Mouse (Mus musculus) hindbrain, embryonic 13.5 days (tissue): Measurements from ENCODE around the gene Necap1. TPM values are rescaled to one million over a fixed set of nuclear protein-coding genes. Genes with fewer than 3 reads are reported as not detected.

ENCODE experiments used
- ATAC-seq: fragments of 200-750 bp; cut with Nextera tagmentation; 2 replicates; pipeline ENCODE4 v1.8.0; 2017; ENCODE audit warnings: moderate TSS enrichment; ENCODE audit not compliant: low FRiP score
- H3K27ac ChIP-seq: fragments of 300-500 bp; sonication (generic); 2 replicates; pipeline ENCODE4 v1.5.1; 2015; ENCODE audit warnings: inconsistent platforms, mild to moderate bottlenecking, moderate library complexity
- H3K27me3 ChIP-seq: fragments of 300-500 bp; sonication (generic); 2 replicates; pipeline ENCODE4 v1.6.1; 2015; ENCODE audit warnings: mild to moderate bottlenecking, inconsistent platforms
- H3K36me3 ChIP-seq: fragments of 300-500 bp; sonication (generic); 2 replicates; pipeline ENCODE4 v1.6.1; 2015; ENCODE audit warnings: mild to moderate bottlenecking, inconsistent platforms
- H3K4me1 ChIP-seq: fragments of 300-500 bp; sonication (generic); replicated peaks from 2 replicates; pipeline ENCODE4 v1.6.1; 2015; ENCODE audit warnings: inconsistent platforms
- H3K4me2 ChIP-seq: fragments of 300-500 bp; sonication (generic); 2 replicates; pipeline ENCODE4 v1.6.1; 2015; ENCODE audit warnings: inconsistent platforms, mild to moderate bottlenecking, moderate library complexity
- H3K4me3 ChIP-seq: fragments of 300-500 bp; sonication (generic); 2 replicates; pipeline ENCODE4 v1.5.1; 2015; ENCODE audit warnings: mild to moderate bottlenecking, inconsistent platforms
- H3K9ac ChIP-seq: fragments of 300-500 bp; sonication (generic); 2 replicates; pipeline ENCODE4 v1.6.1; 2015; ENCODE audit warnings: mild to moderate bottlenecking, inconsistent platforms
- H3K9me3 ChIP-seq: fragments of 300-500 bp; sonication (generic); 2 replicates; pipeline ENCODE4 v1.6.1; 2016; ENCODE audit warnings: inconsistent platforms
- WGBS: fragments of 180-500 bp; shearing (Covaris S2); methylation state at CpG from one replicate; pipeline ENCODE4 v1.1.7; 2015; 5-methylcytosine and 5-hydroxymethylcytosine counted together
- polyA plus RNA-seq: library from polyadenylated mRNA; unstranded; fragments of >200 nt; fragmentation: Nextera tagmentation; extraction: Ambion mirVana; gene quantifications from 2 replicates; pipeline ENCODE4 v1.2.1, GENCODE M21; 2015

Necap1 gene
- polyA plus RNA-seq, 1 experiment from 2014 or later, result 121 TPM

DNA sequence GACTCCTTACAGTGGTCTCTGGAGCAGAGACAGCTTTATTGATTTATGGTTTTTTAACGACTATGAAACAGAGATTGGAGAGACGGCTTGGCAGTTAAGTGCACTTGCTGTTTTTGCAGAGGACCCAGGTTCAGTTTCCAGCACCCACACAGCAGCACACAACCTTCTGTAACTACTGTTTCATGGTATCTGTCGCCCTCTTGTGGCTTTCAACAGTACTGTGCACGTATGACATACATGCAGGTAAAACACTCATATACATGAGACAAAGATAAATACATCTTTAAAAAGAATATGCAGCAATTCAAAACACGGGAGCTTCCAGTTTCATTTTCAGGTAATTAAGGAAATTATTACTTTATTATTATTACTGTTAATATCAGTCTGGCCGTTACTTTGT is 11.8 kb upstream of the Necap1 start:
- no peak overlapping the region for H3K4me2 ChIP-seq
- no peaks in the 10 kb centered on the region for H3K4me1 ChIP-seq
- no peak overlapping the region for H3K9ac ChIP-seq
- no peak overlapping the region for H3K4me3 ChIP-seq
- no peak for ATAC-seq
- no peak overlapping the region for H3K27ac ChIP-seq
- H3K27me3 ChIP-seq, result no peaks in the 10 kb centered on the region
- no peaks in the 10 kb centered on the region for H3K36me3 ChIP-seq
- WGBS, result 81% methylated on average over 6 of the region's 6 CpGs
- H3K9me3 ChIP-seq, result peaks cover 16% of the 10 kb centered on the region

DNA sequence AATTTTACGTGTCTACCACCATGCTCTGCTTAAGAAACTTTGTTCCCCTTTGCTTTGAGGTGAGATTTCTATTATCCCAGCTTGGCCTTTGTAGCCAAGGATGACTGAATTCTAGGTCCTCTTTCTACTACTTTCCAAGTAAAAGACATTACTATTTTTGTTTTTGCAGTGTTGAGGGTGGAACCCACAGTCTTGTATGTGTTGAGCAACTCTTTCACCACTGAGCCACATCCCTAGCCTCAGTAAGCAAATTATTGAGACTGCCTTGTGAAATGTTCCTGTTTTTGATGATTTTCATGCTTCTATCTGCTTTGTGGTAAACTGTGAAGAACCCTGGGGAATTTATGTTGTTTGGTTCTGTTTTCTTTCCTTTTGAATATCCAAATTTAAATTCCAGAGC is 11.4 kb upstream of the Necap1 start:
- 85% methylated on average over 1 of the region's 1 CpGs for WGBS
- Histone ChIP-seq H3K4me1 (no peaks in the 10 kb centered on the region), H3K9me3 (peaks cover 16% of the 10 kb centered on the region), H3K9ac (no peak overlapping the region), H3K4me2 (no peak overlapping the region), H3K36me3 (no peaks in the 10 kb centered on the region), H3K27me3 (no peaks in the 10 kb centered on the region), H3K27ac (no peak overlapping the region), H3K4me3 (no peak overlapping the region)
- ATAC-seq, result no peak

DNA sequence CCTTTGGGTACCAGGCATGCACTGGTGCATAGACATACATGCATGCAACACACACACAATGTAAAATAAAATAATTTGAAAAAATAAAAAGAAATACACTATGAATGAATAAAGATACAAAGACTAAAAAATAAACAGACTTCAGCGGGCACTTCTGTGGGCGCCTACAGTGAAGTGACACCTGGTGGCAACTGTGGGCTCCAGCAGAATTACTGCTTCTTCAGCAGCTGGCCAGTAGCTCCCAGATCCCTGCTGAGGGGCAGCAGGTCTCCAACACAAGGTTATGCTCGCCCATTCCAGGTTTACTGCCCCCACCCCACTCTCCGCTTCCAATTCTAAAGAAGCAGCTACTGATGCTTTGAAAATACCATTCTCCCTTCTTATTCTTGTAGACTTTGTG is 6.4 kb upstream of the Necap1 start:
- H3K4me1 ChIP-seq, result no peaks in the 10 kb centered on the region
- WGBS, result 63% methylated on average over 4 of the region's 4 CpGs
- H3K4me3 ChIP-seq, result no peak overlapping the region
- H3K9ac ChIP-seq, result no peak overlapping the region
- no peaks in the 10 kb centered on the region for H3K36me3 ChIP-seq
- no peak for ATAC-seq
- no peak overlapping the region for H3K27ac ChIP-seq
- no peak overlapping the region for H3K4me2 ChIP-seq
- no peaks in the 10 kb centered on the region for H3K9me3 ChIP-seq
- H3K27me3 ChIP-seq, result peaks cover 19% of the 10 kb centered on the region; the same call in 1 of the 2 replicates

DNA sequence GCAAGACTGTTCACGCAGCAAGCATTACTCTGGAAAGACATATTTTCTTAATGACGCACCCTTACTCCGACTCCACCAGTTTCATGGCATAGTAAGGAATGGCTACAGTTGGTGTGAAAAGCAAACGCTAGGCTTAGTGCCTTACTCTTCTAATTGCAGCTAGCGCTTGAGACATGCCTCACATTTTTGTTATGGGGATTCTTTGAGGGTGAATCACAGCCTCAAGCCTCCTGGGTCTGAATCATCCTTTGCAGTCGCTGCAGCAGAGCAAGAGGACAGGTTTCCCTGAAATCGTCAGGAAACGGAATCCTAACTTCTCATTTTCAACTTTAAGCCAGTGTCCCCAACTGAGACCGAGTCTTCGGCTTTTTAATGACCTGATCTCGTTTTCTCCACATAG is 4.4 kb upstream of the Necap1 start:
- H3K9me3 ChIP-seq, result no peaks in the 10 kb centered on the region
- WGBS, result 86% methylated on average over 11 of the region's 11 CpGs
- H3K27ac ChIP-seq, result no peak overlapping the region
- peaks cover 19% of the 10 kb centered on the region; the same call in 1 of the 2 replicates for H3K27me3 ChIP-seq
- H3K36me3 ChIP-seq, result no peaks in the 10 kb centered on the region
- H3K4me3 ChIP-seq, result no peak overlapping the region
- H3K4me1 ChIP-seq, result no peaks in the 10 kb centered on the region
- no peak overlapping the region for H3K9ac ChIP-seq
- no peak for ATAC-seq
- H3K4me2 ChIP-seq, result no peak overlapping the region

DNA sequence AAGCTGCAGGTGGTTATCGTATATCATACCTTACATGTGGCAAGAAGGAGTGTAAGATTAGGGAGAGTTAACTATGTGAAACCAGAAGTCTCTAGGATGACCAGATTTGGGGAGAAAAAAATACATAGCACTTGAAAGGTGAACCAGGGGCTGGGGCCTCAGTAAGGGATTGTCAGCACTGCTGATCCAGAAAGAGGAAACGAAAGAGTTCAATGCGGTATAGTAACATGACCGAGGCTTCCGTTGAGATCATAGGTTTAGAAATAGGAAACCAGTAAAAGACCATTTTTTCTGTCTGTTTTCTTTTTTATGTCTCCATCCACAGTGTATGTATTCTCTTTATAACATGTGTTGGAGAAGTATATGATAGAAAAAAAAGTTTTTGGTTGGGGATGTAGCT is 1.5 kb upstream of the Necap1 start:
- Histone ChIP-seq H3K27ac (no peak overlapping the region), H3K4me1 (peaks cover 19% of the 10 kb centered on the region), H3K9ac (no peak overlapping the region), H3K9me3 (no peaks in the 10 kb centered on the region), H3K4me2 (no peak overlapping the region), H3K4me3 (no peak overlapping the region), H3K36me3 (peaks cover 5% of the 10 kb centered on the region), H3K27me3 (peaks cover 19% of the 10 kb centered on the region; the same call in 1 of the 2 replicates)
- 94% methylated on average over 5 of the region's 5 CpGs for WGBS
- no peak for ATAC-seq

DNA sequence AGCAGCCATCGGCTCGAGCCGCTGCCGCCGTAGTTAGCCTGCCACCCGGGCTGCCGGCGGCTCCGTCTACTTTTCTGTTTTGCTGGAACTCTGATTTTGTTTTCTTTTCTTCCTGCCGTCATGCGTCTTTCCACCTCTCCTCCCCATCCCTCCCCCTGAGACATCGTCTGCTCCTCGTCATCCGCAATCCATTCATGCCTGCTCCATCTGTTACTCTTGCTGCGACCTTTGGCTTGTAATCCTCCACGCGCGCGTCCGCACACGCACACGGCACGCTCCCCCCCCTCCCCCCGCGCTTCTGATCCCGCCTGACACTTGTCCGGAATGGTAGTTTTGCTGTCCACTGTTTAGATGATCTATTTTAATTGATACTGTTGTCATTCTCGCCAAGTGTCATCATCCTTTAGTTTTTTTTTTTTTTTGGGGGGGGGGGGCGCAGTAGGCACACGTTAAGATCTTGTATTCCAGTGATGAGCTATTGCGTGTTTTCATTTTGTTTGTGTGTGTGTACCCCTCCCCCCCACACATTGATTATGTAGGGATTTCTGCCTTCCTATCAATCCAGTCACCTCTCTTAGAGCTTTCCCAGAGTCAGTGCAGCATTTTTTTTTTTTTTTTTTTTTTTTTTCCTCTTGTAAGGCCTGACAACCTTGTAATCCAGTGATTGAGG is 581 bp downstream of the Necap1 start:
- H3K4me2 ChIP-seq, result peak overlapping the region; percentile 65
- H3K4me3 ChIP-seq, result peak overlapping the region; percentile 81
- peak overlapping the region; percentile 93 for H3K27ac ChIP-seq
- H3K36me3 ChIP-seq, result peaks cover 23% of the 10 kb centered on the region
- ATAC-seq, result peak; percentile 85
- no peaks in the 10 kb centered on the region for H3K9me3 ChIP-seq
- peak overlapping the region; percentile 90 for H3K9ac ChIP-seq
- peaks cover 26% of the 10 kb centered on the region for H3K4me1 ChIP-seq
- WGBS, result under 1% methylated on average over 31 of the region's 31 CpGs
- 0 out of 2 replicates have a peak, but pooled peaks cover 15% of the 10 kb centered on the region for H3K27me3 ChIP-seq

DNA sequence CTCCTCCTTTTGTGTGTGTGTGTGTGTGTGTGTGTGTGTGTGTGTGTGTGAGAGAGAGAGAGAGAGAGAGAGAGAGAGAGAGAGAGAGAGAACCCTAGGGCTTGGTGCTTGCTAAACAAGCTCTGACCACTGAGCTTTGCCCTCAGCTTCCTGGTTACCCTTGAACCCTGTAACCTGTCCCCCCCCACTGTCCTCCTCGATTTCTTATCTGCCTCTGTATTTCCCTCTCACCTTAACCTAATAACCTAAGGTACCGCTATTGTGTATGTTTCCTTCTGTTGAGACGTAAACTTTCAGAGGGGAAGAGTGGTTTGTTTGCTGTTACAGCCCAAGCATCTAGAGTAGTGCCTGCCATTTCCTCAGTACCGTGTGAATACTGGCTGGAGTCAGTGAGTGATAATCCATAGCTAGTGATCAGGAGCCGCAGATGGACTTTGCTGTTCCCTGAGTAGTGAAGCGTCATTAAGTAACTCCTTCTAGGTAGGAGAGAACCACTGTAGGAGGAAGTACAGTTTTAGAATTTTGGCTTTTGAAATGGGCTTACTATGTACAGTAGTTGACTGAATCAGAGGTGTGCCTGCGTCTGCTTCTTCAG is 5.0 kb downstream of the Necap1 start:
- Histone ChIP-seq H3K9ac (no peak overlapping the region), H3K27ac (no peak overlapping the region), H3K27me3 (no peaks in the 10 kb centered on the region), H3K4me3 (no peak overlapping the region), H3K36me3 (peaks cover 65% of the 10 kb centered on the region), H3K4me1 (peaks cover 26% of the 10 kb centered on the region), H3K4me2 (no peak overlapping the region), H3K9me3 (no peaks in the 10 kb centered on the region)
- no peak for ATAC-seq
- 95% methylated on average over 7 of the region's 7 CpGs for WGBS

DNA sequence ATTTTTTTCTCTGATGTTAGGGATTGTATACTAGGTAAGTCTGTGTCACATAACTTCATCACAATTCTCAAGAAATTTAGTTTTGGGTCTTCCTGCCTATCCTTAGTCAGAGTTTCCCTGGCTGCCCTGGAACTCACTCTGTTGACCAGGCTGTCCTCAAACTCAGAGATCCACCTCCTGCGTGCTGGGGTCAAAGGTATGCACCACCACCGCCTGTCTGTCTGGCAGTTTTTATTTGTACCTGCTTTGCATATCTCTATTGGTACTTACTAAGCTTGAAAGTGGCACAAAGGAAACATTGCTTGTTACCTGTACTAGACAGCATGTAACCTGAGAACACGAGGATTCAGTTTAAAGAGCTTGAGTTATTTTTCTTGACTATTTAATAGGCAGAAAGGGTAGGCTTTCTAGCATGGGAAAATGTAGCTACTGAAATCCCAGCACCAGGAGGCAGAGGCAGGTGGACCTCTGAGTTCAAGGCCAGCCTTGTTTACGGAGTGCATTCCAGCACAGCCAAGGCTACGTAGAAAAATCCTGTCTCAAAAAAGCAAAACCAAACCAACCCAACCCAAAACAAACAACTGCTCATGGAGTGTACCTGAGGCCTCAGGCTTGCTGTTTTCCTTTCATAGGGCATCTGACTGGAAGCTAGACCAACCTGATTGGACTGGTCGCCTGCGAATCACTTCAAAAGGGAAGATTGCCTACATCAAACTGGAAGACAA is 5.7 kb downstream of the Necap1 start:
- Histone ChIP-seq H3K9ac (no peak overlapping the region), H3K27ac (no peak overlapping the region), H3K4me1 (peaks cover 26% of the 10 kb centered on the region), H3K4me2 (no peak overlapping the region), H3K36me3 (peaks cover 72% of the 10 kb centered on the region), H3K9me3 (no peaks in the 10 kb centered on the region), H3K27me3 (no peaks in the 10 kb centered on the region), H3K4me3 (no peak overlapping the region)
- no peak for ATAC-seq
- 91% methylated on average over 7 of the region's 7 CpGs for WGBS

DNA sequence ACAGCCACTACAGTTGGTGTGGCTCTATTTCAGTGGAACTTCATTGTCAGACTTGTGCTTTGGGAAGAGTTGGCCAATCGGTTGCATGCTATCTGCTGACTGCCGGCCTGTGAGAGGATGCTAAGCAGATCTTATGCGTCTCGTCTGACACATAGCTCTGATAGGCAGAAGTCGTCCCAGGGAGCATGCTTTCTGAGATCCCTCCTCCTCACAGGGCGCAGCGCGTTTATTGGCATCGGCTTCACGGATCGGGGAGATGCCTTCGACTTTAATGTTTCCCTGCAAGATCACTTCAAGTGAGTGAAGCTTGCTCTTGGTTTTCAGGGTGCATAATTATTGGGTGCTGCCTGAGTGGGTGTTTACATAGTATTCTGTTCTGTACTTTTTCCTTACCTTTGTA is 7.0 kb downstream of the Necap1 start:
- Histone ChIP-seq H3K4me3 (no peak overlapping the region), H3K9ac (no peak overlapping the region), H3K36me3 (peaks cover 85% of the 10 kb centered on the region), H3K27me3 (no peaks in the 10 kb centered on the region), H3K4me2 (no peak overlapping the region), H3K27ac (no peak overlapping the region), H3K4me1 (peaks cover 14% of the 10 kb centered on the region), H3K9me3 (no peaks in the 10 kb centered on the region)
- 93% methylated on average over 12 of the region's 12 CpGs for WGBS
- no peak for ATAC-seq

DNA sequence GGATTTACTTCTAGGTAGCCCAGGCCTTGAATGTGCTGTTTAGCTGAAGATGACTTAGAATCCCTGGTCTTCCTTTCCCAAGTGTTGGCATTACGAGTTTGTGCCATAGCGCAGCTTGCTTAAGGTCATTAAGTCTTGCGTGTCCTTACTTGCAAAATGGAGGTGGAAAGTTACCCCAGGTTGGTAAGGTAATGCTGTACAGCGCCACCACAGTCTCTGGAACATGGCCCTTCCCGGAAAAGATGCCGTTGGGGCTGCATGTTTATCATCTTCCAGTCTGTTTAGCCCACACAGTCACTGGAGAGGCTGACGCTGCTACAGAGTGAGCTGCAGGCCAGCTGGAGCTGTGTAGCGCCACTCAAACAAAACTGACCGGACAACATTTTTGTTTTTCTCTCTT is 9.3 kb downstream of the Necap1 start:
- H3K9me3 ChIP-seq, result no peaks in the 10 kb centered on the region
- H3K27me3 ChIP-seq, result no peaks in the 10 kb centered on the region
- H3K4me1 ChIP-seq, result peaks cover 3% of the 10 kb centered on the region; the same call in 1 of the 2 replicates
- peaks cover 96% of the 10 kb centered on the region for H3K36me3 ChIP-seq
- H3K9ac ChIP-seq, result no peak overlapping the region
- no peak overlapping the region for H3K4me3 ChIP-seq
- no peak for ATAC-seq
- no peak overlapping the region for H3K27ac ChIP-seq
- WGBS, result 96% methylated on average over 9 of the region's 9 CpGs
- no peak overlapping the region for H3K4me2 ChIP-seq

DNA sequence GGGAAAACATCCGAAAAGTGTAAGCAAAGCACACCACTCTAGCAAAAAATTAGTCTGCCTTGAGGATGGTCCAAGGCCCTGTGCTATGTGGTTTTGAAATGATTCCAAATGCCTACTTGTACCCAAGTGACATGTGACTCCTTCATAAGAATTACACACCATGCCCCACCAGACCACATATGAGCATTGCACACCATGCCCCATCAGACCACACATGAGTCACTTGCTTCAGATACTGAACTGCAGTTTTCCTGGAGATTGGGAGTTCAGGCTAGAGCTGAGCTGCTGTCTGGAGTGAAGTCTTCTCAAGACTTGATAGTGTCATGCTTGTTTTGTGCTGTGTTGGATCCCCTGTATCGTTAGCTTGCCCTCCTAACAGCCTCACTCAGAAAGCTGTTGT is 15.3 kb downstream of the Necap1 start:
- H3K9ac ChIP-seq, result no peak overlapping the region
- H3K9me3 ChIP-seq, result no peaks in the 10 kb centered on the region
- H3K27me3 ChIP-seq, result no peaks in the 10 kb centered on the region
- no peak for ATAC-seq
- H3K27ac ChIP-seq, result no peak overlapping the region
- H3K4me1 ChIP-seq, result no peaks in the 10 kb centered on the region
- peaks cover 64% of the 10 kb centered on the region for H3K36me3 ChIP-seq
- H3K4me3 ChIP-seq, result no peak overlapping the region
- WGBS, result 93% methylated on average over 2 of the region's 2 CpGs
- H3K4me2 ChIP-seq, result no peak overlapping the region

DNA sequence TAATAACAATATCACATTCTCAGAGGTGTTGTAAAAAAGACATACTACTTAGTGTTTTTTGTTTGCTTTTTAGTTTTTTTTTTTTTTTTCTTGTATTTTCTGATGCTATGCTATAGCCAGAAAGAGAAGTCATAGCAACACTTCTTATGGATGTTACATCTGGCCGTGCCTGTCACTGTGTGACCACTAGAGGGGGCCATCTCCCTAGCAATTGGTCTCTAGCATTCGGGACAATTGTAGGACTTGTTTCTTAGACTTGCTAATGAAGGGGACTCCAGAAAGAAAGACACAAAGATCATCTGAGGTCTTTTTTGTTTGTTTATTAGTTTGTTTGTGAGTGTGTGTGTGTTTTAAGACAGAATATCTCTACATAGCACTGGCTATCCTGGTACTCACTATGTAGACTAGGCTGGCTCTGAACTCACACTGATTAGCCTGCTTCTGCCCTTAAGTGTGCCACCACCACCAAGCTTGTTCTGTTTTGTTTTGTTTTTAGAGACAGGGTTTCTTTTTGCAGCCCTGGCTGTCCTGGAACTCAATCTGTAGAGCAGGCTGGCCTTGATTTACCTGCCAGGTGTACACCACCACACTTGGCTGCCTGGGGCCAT is 18.3 kb downstream of the Necap1 start:
- Histone ChIP-seq H3K4me1 (no peaks in the 10 kb centered on the region), H3K4me3 (no peak overlapping the region), H3K9ac (no peak overlapping the region), H3K27me3 (no peaks in the 10 kb centered on the region), H3K9me3 (no peaks in the 10 kb centered on the region), H3K27ac (no peak overlapping the region), H3K4me2 (no peak overlapping the region), H3K36me3 (peaks cover 50% of the 10 kb centered on the region)
- peak; percentile 49; the same call in 1 of the 2 replicates for ATAC-seq
- WGBS, result 3% methylated on average over 2 of the region's 2 CpGs
